Mouse (Mus musculus) gastrocnemius, postnatal 10 days (tissue): ENCODE results near the gene Mprip. TPM values are rescaled to one million over a fixed set of nuclear protein-coding genes. Genes with fewer than 3 reads are reported as not detected.

Source experiments
- DNase-seq: peaks from one replicate; pipeline ENCODE4 v3.0.0; 2021; ENCODE audit warnings: mixed read lengths
- total RNA-seq, 2 experiments: library from RNA; stranded (reverse); gene quantifications; 2 replicates each; pipeline ENCODE4 v1.2.3; 2021

Mprip gene
- total RNA-seq, 2 experiments from 2014 or later: 139 to 166 TPM

GRCm38 (mm10) chr11:59759626-59760025, 98.5 kb downstream of the Mprip start:
- DNase-seq: no peak

GRCm38 (mm10) chr11:59760796-59761195, 99.7 kb downstream of the Mprip start:
- DNase-seq: no peak

- no peak for DNase-seq
Measured at GRCm38 (mm10) chr11:59769307-59769706, 108.2 kb downstream of the Mprip start.

- DNase-seq: no peak
Measured at GRCm38 (mm10) chr11:59769738-59770137, 108.6 kb downstream of the Mprip start.

- DNase-seq: no peak
Measured at GRCm38 (mm10) chr11:59770753-59771152, 109.6 kb downstream of the Mprip start.

GRCm38 (mm10) chr11:59772291-59772690, 111.2 kb downstream of the Mprip start:
- no peak for DNase-seq

GRCm38 (mm10) chr11:59772902-59773301, 111.8 kb downstream of the Mprip start:
- DNase-seq: no peak

GRCm38 (mm10) chr11:59774522-59774921, 113.4 kb downstream of the Mprip start:
- DNase-seq: no peak

- no peak for DNase-seq
Measured at GRCm38 (mm10) chr11:59775435-59776148, 114.5 kb downstream of the Mprip start.

- no peak for DNase-seq
Measured at GRCm38 (mm10) chr11:59777259-59777658, 116.2 kb downstream of the Mprip start.

- DNase-seq: peak; percentile 78
Measured at GRCm38 (mm10) chr11:59778181-59778873, 117.2 kb downstream of the Mprip start.

GRCm38 (mm10) chr11:59778874-59779223, 117.7 kb downstream of the Mprip start:
- DNase-seq: no peak

GRCm38 (mm10) chr11:59779406-59779805, 118.3 kb downstream of the Mprip start:
- no peak for DNase-seq

GRCm38 (mm10) chr11:59780241-59780640, 119.1 kb downstream of the Mprip start:
- no peak for DNase-seq

- DNase-seq: no peak
Measured at GRCm38 (mm10) chr11:59782091-59782590, 121.0 kb downstream of the Mprip start.

GRCm38 (mm10) chr11:59783591-59783990, 122.5 kb downstream of the Mprip start:
- no peak for DNase-seq

- no peak for DNase-seq
Measured at GRCm38 (mm10) chr11:59786444-59787198, 125.5 kb downstream of the Mprip start.

GRCm38 (mm10) chr11:59787199-59787781, 126.2 kb downstream of the Mprip start, which contains the start of gene Pld6:
TSS of gene Pld6 (minus strand) at chr11:59787645.
- DNase-seq: peak; percentile 71

GRCm38 (mm10) chr11:59789311-59789710, 128.2 kb downstream of the Mprip start:
- DNase-seq: no peak

GRCm38 (mm10) chr11:59793390-59793789, 132.3 kb downstream of the Mprip start:
- DNase-seq: no peak

- DNase-seq: no peak
Measured at GRCm38 (mm10) chr11:59800412-59800811, 139.3 kb downstream of the Mprip start.

GRCm38 (mm10) chr11:59801881-59802280, 140.8 kb downstream of the Mprip start:
- no peak for DNase-seq
